Mouse (Mus musculus) stomach, embryonic 16.5 days (tissue): ENCODE results near the gene Plcd1. TPM values are rescaled to one million over a fixed set of nuclear protein-coding genes. Genes with fewer than 3 reads are reported as not detected.

ENCODE experiments used
- ATAC-seq: fragments of 200-750 bp; cut with Nextera tagmentation; 2 replicates; pipeline ENCODE4 v1.8.0; 2017; ENCODE audit warnings: moderate number of reproducible peaks, moderate TSS enrichment; ENCODE audit not compliant: insufficient read depth, low FRiP score
- H3K27ac ChIP-seq: fragments of 300-500 bp; sonication (generic); 2 replicates; pipeline ENCODE4 v1.5.1; 2014; ENCODE audit warnings: low read length
- H3K27me3 ChIP-seq: fragments of 300-500 bp; sonication (generic); 2 replicates; pipeline ENCODE4 v1.6.1; 2014; ENCODE audit warnings: low read length, control low read depth, mixed read lengths; ENCODE audit not compliant: control insufficient read depth, insufficient read depth
- H3K36me3 ChIP-seq: fragments of 300-500 bp; sonication (generic); 2 replicates; pipeline ENCODE4 v1.6.1; 2014; ENCODE audit warnings: low read length; ENCODE audit not compliant: control insufficient read depth, insufficient read depth
- H3K4me1 ChIP-seq: fragments of 300-500 bp; sonication (generic); 2 replicates; pipeline ENCODE4 v1.6.1; 2014; ENCODE audit warnings: low read length, control low read depth, mixed read lengths; ENCODE audit not compliant: control insufficient read depth, insufficient read depth
- H3K4me2 ChIP-seq: fragments of 300-500 bp; sonication (generic); 2 replicates; pipeline ENCODE4 v1.6.1; 2014; ENCODE audit warnings: low read depth, low read length, mixed read lengths
- H3K4me3 ChIP-seq: fragments of 300-500 bp; sonication (generic); replicated peaks from 2 replicates; pipeline ENCODE4 v1.5.1; 2014; ENCODE audit warnings: mild to moderate bottlenecking, low read length
- H3K9ac ChIP-seq: fragments of 300-500 bp; sonication (generic); 2 replicates; pipeline ENCODE4 v1.6.1; 2014; ENCODE audit warnings: low read length
- H3K9me3 ChIP-seq: fragments of 300-500 bp; sonication (generic); replicated peaks from 2 replicates; pipeline ENCODE4 v1.6.1; 2016; ENCODE audit warnings: low read length, control low read depth; ENCODE audit not compliant: control insufficient read depth
- WGBS: fragments of 180-500 bp; shearing (Covaris S2); extraction: QIAGEN DNeasy Blood & Tissue Kit; methylation state at CpG from one replicate; pipeline ENCODE4 v1.1.7; 2014; 5-methylcytosine and 5-hydroxymethylcytosine counted together
- polyA plus RNA-seq: library from polyadenylated mRNA; unstranded; fragments of >200 nt; fragmentation: Nextera tagmentation; extraction: Ambion mirVana; gene quantifications from 2 replicates; pipeline ENCODE4 v1.2.1, GENCODE M21; 2015

Plcd1 gene
- polyA plus RNA-seq, 1 experiment from 2014 or later, result 75.9 TPM

GRCm38 (mm10) chr9:119048182-119048903 is 45.0 kb downstream of the Plcd1 start:
- Histone ChIP-seq H3K4me2 (no peak overlapping the region), H3K9ac (no peak overlapping the region), H3K4me3 (no peak overlapping the region), H3K27ac (peak overlapping the region; percentile 7; the same call in 1 of the 2 replicates), H3K36me3 (no peaks in the 10 kb centered on the region), H3K9me3 (no peaks in the 10 kb centered on the region), H3K4me1 (peaks cover 16% of the 10 kb centered on the region), H3K27me3 (no peaks in the 10 kb centered on the region)
- WGBS, result 61% methylated on average over 11 of the region's 11 CpGs
- ATAC-seq, result no peak

DNA sequence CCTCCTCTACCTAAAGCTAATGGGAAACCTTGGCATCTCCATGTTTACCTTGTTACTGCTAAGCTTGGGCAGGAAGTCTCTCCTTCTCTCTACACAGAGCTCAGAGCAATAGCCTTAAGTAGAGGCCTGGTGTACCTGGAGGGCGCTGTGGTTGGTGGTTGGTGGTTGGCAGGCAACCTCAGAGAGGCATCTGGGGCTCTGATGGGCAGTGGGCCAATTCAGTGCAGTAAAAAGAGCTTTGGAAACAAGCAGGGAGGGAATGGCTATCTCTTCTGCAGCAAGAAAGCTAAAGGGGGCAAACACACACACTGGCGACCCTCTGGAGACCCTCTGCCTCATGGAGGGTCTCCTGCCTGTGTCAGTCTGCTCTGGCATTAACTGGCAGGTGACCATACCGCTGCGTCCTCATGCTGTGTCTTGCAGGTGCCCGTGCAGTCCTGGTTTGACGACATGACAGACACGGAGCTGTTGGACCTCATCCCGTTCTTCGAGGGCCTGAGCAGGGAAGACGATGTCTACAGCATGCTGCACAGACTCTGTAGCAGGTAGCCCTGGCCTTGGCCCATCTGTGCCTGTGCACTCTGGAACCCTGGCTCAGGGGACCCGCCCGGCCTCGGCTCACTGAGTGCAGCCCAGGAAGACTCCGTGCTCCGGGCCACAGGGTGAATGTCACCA is 53.1 kb downstream of the Plcd1 start:
- no peak for ATAC-seq
- H3K36me3 ChIP-seq, result peaks cover 3% of the 10 kb centered on the region; the same call in 1 of the 2 replicates
- WGBS, result 89% methylated on average over 15 of the region's 15 CpGs

GRCm38 (mm10) chr9:119038574-119038973 is 54.7 kb downstream of the Plcd1 start:
- 85% methylated on average over 3 of the region's 3 CpGs for WGBS
- Histone ChIP-seq H3K4me1 (peaks cover 3% of the 10 kb centered on the region; the same call in 1 of the 2 replicates), H3K27me3 (no peaks in the 10 kb centered on the region), H3K36me3 (peaks cover 3% of the 10 kb centered on the region; the same call in 1 of the 2 replicates), H3K4me2 (no peak overlapping the region), H3K27ac (no peak overlapping the region), H3K4me3 (no peak overlapping the region), H3K9me3 (no peaks in the 10 kb centered on the region), H3K9ac (no peak overlapping the region)
- no peak for ATAC-seq

More for the DNA sequence above, 53.1 kb downstream of the Plcd1 start:
- Histone ChIP-seq H3K27ac (no peak overlapping the region), H3K9me3 (no peaks in the 10 kb centered on the region), H3K9ac (no peak overlapping the region), H3K27me3 (no peaks in the 10 kb centered on the region), H3K4me1 (peaks cover 3% of the 10 kb centered on the region; the same call in 1 of the 2 replicates), H3K4me2 (no peak overlapping the region), H3K4me3 (no peak overlapping the region)

- WGBS, result 66% methylated on average over 15 of the region's 15 CpGs
- no peak overlapping the region for H3K27ac ChIP-seq
- no peaks in the 10 kb centered on the region for H3K9me3 ChIP-seq
- no peak overlapping the region for H3K4me3 ChIP-seq
- H3K9ac ChIP-seq, result no peak overlapping the region
- peaks cover 3% of the 10 kb centered on the region; the same call in 1 of the 2 replicates for H3K36me3 ChIP-seq
- H3K4me1 ChIP-seq, result peaks cover 3% of the 10 kb centered on the region; the same call in 1 of the 2 replicates
- ATAC-seq, result no peak
- H3K27me3 ChIP-seq, result no peaks in the 10 kb centered on the region
- H3K4me2 ChIP-seq, result no peak overlapping the region
Measured at GRCm38 (mm10) chr9:119037076-119037730, 56.1 kb downstream of the Plcd1 start.

GRCm38 (mm10) chr9:119035836-119036235 is 57.5 kb downstream of the Plcd1 start:
- 64% methylated on average over 7 of the region's 7 CpGs for WGBS
- Histone ChIP-seq H3K9me3 (no peaks in the 10 kb centered on the region), H3K4me3 (no peak overlapping the region), H3K4me1 (peaks cover 3% of the 10 kb centered on the region; the same call in 1 of the 2 replicates), H3K36me3 (peaks cover 3% of the 10 kb centered on the region; the same call in 1 of the 2 replicates), H3K9ac (no peak overlapping the region), H3K27ac (no peak overlapping the region), H3K4me2 (no peak overlapping the region), H3K27me3 (no peaks in the 10 kb centered on the region)
- no peak; the same call in 1 of the 2 replicates for ATAC-seq

GRCm38 (mm10) chr9:119034676-119035665 is 58.3 kb downstream of the Plcd1 start:
- peaks cover 3% of the 10 kb centered on the region; the same call in 1 of the 2 replicates for H3K4me1 ChIP-seq
- no peaks in the 10 kb centered on the region for H3K27me3 ChIP-seq
- no peak overlapping the region for H3K4me2 ChIP-seq
- 91% methylated on average over 29 of the region's 29 CpGs for WGBS
- no peaks in the 10 kb centered on the region for H3K9me3 ChIP-seq
- H3K36me3 ChIP-seq, result peaks cover 3% of the 10 kb centered on the region; the same call in 1 of the 2 replicates
- no peak overlapping the region for H3K4me3 ChIP-seq
- no peak overlapping the region for H3K9ac ChIP-seq
- ATAC-seq, result no peak
- no peak overlapping the region for H3K27ac ChIP-seq

DNA sequence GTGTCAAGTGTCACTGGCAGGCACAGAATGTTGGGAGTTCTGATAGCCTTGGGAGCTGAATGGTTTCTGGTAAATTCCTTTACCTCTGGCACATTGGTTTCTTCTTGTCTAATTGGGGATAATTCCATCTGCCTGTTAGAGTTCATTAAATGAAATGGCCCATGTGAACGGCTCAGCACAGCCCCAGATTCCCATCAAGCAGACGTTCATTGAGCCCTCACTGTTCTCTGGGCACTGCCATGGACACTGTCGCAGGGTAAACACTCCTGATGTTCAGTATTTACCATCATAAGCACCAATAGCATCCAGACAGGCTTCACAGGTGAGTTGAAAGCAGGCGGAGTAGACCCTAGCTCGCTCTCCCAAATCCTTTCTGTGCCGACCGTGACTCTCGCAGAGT is 59.2 kb downstream of the Plcd1 start:
- no peak for ATAC-seq
- no peak overlapping the region for H3K27ac ChIP-seq
- no peak overlapping the region for H3K4me3 ChIP-seq
- peaks cover 3% of the 10 kb centered on the region; the same call in 1 of the 2 replicates for H3K4me1 ChIP-seq
- no peak overlapping the region for H3K9ac ChIP-seq
- peaks cover 3% of the 10 kb centered on the region; the same call in 1 of the 2 replicates for H3K36me3 ChIP-seq
- 89% methylated on average over 8 of the region's 8 CpGs for WGBS
- no peaks in the 10 kb centered on the region for H3K9me3 ChIP-seq
- no peak overlapping the region for H3K4me2 ChIP-seq
- H3K27me3 ChIP-seq, result no peaks in the 10 kb centered on the region

DNA sequence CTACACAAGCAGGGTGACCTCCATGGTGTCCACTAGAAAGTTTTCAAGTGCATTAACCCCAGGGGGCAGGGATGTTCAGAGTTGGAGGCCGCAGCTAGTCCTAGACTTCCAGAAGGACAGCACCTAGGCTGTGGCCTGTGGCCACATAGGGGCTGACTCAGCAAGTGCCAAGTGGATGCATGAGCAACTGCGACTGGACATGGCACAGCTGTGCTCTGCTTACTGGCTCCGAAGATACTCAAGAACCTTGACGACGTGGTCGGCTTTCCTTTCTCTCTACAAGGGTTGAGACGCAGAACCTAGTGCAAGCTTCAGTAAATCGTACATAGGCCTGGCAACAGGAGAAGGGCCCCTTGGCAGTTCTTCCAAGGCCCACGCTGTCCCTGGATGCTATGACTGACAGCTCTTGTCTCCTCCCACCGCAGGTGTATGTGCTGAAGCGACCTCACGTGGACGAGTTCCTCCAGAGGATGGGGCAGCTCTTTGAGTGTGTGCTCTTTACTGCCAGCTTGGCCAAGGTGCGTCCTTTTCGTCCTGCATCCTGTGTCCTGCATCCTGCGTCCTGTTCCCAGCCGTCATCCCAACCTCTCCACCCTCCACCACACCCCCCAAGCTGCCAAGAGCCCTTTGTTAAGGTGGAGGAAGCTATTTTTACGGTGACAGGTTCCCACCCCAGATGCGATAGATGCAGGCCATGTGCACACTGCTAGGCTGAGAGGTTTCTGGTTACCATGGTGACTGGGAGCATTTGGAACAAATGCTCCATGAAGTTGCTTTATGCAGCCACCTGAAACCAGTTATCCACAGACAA is 60.0 kb downstream of the Plcd1 start:
- no peak for ATAC-seq
- Histone ChIP-seq H3K27me3 (no peaks in the 10 kb centered on the region), H3K9me3 (no peaks in the 10 kb centered on the region), H3K36me3 (no peaks in the 10 kb centered on the region), H3K4me1 (peaks cover 3% of the 10 kb centered on the region; the same call in 1 of the 2 replicates), H3K27ac (no peak overlapping the region), H3K4me2 (no peak overlapping the region), H3K4me3 (no peak overlapping the region), H3K9ac (no peak overlapping the region)
- WGBS, result 76% methylated on average over 19 of the region's 19 CpGs
